Mouse (Mus musculus) B cell, adult 2 months (primary cell): ENCODE measurements around the gene Itpr2.
A peak's percentile ranks its signal among the peaks of the same experiment; 100 is the strongest.

Experiments used
- DNase-seq, 2 experiments: peaks; one replicate each; pipeline ENCODE4 v3.0.0; 2022

Itpr2 gene

DNA sequence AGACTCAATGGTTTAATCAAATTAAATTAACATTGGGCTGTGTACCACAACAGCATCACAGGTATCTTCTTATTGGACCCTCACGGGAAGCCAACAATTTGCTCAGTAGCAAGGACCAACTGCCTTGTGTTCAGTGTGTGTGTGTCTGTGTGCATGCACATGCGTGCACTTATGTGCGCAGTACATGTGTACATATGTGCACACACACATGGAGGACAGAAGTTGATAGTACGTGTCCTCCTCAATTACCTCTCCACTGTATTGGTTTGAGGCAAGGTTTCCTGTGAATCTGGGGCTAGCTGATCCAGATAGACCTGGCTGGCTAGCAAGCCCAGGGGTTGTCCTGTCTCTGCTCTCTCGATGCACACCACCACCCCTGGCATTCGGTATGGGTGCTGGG is 246.4 kb downstream of the Itpr2 start:
- no peak for DNase-seq

DNA sequence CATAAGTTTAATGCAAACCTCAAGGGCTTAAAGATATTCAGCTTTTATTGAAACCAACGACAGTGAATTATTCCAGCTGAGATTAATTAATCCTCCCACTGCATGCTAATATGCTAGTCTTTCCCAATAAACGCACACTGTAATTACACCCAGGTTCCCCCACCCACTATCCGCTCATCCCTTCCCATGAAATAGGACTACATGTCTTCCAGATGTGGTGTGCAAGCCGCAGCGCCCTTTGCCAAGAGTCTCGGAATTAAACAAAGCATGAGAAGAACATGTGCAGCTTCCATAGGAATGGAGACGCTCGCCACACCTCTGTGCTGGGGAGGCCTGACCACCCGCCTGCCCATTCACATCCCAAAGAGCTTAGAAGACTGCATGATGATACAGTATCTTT is 247.1 kb downstream of the Itpr2 start:
- DNase-seq: no peak

DNA sequence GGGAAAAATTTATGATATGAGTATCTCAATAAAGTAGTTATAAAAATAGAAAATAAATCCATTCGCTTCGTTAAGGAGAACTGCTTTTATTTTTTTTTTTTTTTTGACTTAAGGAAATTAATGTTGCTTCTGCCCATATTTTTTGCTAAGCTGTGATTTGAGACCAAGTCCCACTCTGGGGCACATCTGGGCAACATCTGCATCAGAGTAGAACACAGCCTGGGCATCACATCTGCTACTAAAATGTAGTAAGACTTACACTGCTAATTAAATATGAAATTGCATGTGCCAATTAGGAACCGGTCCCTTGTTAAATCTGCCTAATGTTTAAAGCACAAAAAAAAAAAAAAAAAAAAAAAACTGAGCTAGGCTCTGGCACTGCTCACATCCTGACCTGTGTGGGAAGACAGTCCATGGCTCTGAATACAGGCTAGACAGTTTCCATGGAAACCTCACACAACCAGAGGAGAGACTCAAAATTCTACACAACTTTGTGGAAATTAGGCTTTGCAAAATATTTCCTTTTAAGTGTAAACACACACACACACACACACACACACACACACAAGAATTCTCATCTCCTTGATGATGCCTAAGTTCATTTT is 247.7 kb downstream of the Itpr2 start:
- no peak for DNase-seq

DNA sequence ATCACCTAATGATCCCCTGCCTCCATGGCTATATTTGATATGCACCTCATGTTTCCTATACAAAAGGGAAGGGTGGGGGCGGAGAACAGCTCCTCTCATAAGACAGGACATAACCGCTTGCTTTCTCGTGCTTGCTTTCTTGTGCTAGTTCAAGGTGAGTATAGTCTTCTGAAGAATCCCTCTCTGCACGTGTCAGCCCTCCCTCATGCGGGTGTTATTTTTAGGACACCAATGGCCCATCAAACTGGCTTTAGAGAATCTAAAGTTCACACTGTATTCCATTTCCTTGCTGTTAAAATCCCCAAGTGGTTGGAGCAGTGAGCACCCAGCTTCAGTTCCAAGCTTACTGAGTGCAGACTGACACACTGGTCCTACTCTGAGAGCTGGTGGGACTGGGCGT is 252.9 kb downstream of the Itpr2 start:
- no peak for DNase-seq

DNA sequence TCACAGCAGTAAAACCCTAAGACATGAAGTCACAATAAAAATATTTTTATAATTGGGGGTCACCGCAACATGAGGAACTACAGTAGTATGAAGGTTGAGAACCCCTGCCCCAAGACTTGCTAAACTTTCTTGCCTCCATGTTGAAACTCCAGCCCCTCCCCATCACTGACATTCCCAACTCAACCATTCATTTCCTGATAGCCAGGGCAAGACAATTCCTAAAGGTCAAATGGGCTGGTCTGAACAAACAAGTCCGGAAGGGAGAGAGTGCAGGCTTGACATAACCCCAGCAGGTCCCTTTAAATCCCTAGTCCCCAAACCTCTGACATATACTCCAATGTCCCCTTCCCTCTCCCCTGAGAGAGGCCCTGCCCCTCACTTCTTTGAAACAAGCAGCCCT is 253.7 kb downstream of the Itpr2 start:
- DNase-seq: no peak

DNA sequence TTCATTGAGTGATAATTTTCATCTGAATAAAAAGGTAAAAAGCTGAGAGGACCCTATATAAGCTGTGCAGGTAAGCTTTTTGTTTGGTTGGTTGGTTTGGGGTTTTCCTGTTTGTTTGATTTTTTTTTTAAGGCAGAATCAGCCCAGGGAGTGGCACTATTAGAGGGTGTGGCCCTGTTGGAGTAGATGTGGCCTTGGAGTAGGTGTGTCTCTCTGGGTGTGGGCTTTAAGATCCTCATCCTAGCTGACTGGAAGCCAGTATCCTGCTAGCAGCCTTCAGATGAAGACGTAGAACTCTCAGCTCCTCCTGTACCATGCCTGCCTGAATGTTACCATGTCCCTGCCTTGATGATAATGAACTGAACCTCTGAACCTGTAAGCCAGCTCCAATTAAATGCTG is 254.1 kb downstream of the Itpr2 start:
- DNase-seq: no peak

DNA sequence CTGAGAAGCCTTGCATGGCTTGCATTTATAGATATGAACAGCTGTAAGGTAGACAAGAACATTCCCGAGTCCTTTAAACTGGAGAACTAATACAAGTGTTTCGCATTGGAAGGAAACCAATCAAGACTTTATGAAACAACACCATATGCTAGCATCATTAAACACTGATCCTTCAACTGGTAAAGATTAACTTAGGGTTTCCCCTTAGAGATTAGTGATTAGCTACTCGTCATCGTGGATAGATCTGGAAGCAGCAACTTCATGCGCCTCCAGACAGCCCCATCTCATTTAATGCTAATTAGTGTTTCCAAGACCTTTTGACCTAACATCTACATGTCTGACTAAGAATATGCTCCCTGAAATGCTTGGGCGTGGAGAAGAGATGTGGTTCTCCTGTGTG is 255.7 kb downstream of the Itpr2 start:
- DNase-seq: no peak

DNA sequence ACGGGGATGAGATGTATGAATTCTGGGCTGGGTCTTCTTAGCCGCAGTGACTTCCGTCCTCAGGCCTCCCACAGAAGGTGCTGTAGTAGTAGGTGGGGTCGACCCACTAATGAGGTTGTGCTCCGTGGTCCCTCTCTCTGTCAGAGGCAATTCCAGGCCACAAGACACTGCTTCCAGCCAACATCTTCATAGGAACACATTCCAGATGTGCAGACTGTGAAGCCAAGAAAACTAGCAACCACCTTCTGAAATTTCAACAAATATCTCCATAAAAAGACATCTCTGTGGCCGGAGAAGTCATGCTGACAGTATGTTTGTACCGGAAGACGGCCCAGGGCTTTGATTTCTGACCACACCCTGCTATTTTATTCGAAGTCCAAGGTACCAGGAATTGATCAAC is 256.1 kb downstream of the Itpr2 start:
- DNase-seq: no peak

DNA sequence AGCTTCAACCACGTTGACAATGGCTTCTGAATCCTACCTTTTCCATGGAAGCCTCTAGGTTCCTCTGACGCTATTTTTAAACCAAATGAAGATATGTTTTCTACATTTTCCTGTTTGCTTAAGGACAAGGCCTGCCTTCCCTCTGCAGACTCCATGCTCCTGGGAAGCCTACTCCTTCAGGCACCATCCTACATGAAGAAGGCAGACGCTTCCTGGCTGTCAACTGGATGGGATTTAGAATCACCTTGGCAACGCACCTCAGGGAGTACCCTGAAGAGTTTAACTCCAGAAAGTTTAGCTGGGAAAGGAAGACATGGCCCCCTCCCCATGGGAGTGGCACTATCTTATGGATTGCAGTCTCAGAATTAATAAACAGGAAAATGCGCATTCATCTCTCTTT is 259.0 kb downstream of the Itpr2 start:
- DNase-seq: no peak

DNA sequence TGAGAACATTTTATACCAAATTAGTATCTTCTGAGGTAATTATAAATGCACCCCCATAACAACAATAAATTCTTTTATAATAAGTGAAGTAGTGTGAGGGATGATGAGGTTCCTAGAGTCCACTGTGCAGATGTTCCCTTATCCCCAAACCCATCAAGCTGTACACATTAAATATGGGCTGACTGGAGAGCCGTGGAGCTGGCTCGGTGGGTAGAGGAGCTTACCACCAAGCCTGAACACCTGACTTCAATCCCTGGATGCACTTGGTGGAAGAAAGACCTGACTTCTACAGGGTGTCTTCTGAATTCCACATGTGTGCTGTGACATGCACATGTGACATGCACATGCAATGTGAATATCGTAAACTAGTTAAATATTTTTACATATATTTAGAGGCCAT is 260.7 kb downstream of the Itpr2 start:
- no peak for DNase-seq

DNA sequence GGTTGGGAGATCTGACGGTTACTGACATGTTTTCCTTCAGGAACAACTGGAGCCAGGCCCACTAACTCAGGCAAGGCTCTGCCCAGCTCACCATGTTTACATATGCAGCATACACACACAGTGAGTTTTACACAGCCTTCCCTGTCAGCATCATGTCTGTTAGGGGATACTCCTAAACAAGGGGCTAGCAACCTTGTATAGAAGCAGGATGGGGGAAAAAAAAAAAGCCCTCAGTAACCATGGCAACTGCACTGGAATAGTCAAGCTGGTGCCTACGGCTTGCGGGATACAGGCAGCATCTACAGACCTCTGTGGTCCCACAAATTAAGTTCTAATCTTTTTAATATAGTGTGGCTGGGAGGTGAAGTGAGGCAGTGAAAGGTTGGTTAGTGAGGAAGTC is 266.9 kb downstream of the Itpr2 start:
- DNase-seq: no peak

DNA sequence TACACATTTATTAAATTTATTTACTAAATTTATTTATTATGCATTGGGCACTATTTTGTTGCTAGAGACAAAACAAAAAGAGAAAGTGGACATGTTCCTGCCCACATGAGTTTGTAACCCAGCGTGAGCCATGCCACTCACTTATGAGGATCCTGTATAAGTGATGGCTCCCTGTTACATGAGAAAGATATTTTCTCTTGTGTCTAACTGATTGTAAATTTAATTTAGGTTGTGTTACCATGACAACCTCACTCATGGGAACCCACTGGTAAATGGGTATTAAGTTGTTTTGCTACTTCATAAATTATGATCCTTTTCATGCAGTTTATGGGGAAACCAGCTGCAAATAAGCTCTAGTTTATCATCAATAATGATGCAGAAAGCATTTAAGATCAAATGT is 267.6 kb downstream of the Itpr2 start:
- DNase-seq: no peak

DNA sequence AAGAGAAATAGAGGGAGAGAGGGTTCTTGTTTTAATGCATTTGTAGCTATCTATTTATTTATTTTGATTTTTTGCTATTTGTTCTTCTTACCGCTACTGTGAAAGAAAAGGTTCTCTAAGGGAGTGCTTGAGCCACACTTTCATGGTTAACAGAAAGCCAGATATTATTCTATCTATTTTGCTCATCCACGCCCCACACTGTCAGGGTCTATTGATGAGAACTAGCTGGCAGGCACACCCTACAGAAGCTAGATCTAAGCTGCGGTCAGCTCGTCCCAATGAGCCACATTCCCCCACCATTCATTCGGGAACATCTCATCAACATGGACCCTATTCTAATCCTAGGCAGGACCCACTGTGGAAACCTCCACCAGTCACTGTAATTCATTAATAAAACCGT is 271.1 kb downstream of the Itpr2 start:
- DNase-seq: no peak

DNA sequence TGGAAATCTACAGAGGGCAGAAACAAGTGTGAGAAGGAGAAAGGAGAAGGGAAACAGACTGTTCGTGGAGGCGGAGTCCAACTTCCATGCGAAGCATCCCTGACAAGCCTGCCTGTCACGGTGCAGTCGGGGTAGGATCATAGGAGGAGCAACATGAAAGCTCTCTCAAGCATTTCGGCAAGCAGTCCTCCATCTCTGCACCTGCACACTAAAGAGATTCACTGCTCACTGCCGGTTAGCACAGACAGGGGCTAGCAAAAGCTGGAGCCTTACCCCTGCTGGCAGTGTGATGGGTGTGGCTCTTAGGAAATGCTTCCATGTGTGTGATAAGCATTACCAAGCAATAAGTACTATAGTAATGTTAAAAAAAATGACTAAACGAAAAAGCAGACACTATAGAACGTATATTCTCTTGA is 271.6 kb downstream of the Itpr2 start:
- DNase-seq: no peak

DNA sequence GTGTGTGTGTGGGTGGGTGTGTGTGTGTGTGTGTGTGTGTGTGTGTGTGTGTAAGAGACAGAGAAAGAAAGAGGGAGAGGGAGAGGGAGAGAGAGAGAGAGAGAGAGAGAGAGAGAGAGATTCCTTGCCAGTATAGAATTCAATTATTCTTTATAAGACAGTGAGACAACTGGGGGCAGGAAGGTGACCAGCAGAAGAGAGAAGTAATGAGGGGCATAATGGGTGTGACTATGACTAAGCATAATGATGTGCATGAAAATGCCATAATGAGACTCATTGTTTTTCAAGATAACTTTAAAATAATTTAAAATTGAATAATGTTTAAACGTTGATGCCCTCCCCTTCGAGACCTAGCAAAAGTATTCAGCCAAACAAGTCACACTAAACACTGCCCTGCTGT is 272.1 kb downstream of the Itpr2 start:
- no peak for DNase-seq

DNA sequence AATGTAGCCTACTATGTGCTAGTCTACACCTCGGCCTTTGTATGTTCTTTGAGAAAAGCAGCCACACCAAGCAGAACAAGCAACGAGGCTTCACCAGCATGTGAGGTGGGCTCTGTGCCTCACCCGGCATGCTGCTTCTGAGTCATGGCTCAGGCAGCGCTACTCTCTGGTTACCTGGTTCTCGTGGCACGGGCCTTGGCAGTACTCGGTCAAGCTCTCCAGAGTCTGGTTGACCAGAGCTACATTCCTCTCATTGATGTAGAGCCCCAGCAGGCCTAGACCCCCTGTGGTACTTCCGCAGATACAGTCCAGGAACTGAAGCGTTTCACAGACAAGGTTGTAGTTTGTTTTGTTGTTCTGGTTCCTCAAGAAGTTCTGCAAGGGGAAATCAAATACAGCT is 272.5 kb downstream of the Itpr2 start:
- DNase-seq: no peak

DNA sequence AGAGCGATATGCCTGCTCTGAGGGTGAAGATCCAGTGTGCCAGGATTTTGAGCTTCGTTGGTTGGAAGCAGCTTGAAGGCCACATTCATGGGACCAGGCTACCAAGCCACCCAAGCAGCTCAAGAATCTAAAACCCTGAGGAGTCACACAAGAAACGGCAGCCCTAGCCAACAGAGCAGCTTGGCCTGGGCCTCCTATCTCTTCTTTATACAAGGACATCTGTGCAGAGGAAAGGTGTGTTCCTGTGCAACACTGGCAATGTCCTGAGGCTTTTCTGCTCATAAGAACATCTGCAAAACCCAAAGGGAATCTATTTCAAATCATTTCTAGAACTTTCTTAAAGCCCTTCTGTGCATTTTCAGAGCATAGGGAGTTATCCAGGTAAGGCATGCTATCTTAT is 274.0 kb downstream of the Itpr2 start:
- DNase-seq: no peak

DNA sequence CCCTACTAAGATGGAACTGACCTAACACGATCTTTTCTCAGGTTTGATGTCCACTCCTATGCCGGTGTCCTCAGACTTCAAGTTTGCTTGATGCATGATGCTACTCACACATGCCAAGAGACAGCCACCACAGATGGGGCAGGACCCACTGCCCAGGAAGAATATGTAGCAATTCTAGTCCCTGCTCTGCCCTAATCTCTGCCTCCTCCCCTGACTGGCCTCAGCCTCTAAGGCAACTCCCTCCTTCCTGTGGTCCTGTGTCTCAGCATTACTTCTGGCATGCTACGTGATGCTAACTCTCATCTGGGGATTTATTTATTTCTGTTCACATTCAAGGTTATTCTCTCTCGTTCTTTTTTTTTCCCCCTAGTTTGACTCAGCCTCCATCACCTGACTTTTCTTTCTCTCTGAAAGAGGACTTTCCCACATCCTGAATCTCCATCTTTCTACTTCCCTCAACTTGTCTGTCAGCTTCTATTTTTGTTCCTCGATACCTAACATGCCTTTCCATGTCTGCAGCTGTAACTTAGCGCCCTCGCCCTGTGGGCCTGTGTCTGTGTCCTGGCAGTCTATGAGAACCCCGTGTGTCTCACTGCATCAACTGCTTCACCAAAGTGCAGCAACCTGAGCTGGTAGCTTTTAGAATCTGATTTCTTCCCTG is 279.5 kb downstream of the Itpr2 start:
- DNase-seq: peak in 1 of 2 experiments; percentile 15

DNA sequence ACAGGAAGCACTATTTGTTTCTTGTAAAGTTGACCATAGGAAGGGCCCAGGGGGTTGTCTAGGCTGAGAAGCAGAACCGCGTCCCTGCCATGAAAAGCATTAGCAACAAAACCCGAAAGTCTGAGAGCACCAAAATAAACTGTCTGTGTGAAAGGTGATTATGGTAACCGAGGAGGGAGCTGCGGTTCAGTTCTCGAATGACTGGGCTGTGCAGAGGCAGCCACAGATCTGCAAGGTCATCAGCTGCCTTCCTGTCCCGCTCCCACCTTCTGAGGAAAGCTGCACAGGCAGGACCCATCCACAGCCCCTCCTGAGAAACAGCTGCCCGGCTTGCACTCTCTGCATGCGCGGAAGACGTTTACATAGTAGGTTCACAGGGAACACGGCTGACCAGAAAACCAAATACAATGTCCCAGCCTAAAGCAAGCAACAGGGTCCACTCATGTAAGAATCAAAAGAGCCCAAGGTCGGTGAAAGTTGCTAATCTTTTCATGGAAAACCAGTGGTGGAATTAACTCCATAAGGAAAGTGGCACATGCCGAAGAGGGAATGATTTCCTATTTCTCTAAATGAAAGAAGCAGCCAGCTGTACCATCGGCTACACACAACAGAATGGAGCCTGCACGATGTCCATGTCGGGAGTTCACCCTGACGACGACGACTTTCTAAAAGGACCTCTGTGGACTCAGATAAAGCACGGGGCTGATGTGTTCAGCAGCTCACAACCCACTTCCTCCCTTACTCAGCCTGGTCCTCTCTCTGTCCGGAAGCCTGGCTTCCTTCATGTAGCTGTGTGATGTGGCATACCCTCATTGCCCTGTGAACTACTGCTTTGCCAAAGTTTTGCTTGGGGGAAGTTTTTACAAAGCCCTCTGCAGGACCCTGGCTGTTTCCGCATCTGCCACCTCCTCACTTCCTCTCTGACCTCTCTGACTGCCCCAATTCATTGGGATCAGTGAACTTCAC is 280.4 kb downstream of the Itpr2 start:
- peak; percentile 61 to 64 for DNase-seq

DNA sequence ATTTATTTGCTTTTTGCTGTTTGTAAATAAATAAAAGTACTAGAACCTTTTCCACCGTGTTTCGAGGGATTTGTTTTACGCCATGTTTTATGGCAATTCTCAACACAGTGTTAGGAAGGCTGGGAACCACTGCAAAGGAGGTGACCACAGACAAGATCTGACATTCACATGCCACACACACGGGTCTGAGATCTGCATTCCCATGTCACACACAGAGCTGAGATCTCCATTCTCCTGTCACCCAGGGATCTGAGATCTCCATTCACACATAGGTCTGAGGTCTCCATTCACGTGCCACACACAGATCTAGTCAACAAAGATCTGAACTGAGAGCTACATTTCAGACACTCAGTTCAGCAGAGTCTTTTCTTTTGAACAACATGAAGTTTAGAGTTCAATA is 282.0 kb downstream of the Itpr2 start:
- no peak for DNase-seq

DNA sequence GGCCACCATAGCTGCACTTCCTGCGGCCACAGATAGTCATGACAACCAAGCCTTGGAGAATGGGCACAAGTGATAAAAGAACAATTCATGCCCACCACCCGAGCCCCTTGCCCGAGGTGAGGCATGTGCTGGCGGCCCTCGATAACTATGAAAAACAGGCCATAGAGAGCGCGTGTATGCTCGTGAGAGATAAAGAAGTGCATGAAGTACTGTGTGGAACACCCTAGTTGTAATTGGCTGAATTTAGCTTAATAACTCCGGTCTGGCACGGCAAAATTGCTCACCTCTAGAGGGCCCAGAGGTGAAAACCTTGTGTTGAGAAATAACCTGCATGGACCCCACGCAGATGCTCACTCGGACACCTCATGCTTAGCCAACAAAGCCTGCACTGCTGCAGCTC is 282.5 kb downstream of the Itpr2 start:
- DNase-seq: no peak

DNA sequence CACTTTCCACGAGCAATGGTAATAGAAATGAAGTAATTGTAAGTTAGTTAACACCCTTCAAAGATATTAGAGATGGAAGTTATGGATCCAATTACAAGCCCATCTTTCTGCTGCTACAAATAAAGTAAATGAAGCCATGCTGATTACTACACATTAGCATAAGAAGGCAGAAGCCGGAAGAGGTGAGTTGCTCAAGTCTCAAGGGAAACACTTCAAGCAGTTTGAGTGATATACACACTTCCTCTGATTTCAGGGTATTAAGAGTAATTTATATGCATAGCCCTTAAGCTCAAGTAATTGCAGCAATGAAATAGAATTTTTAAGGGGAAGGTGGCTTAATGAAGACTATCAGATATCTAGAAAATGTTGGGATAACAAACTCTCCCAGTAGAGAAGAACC is 286.7 kb downstream of the Itpr2 start:
- DNase-seq: peak in 1 of 2 experiments; percentile 24

DNA sequence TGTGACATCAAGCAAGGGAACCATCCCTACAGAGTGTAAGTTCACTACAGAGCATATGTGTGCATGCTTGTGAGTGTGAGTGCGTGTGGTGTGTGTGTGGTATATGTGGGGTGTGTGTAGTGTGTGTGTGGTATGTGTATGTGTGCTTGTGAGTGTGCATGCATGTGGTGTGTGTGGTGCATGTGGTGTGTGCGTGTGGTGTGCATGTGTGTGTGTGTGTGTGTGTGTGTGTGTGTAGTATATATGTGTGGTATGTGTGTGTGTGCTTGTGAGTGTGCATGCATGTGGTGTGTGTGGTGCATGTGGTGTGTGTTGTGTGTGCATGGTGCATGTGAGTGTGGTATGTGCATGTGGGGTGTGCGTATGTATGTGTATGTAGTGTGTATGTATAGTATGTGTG is 289.7 kb downstream of the Itpr2 start:
- no peak for DNase-seq

DNA sequence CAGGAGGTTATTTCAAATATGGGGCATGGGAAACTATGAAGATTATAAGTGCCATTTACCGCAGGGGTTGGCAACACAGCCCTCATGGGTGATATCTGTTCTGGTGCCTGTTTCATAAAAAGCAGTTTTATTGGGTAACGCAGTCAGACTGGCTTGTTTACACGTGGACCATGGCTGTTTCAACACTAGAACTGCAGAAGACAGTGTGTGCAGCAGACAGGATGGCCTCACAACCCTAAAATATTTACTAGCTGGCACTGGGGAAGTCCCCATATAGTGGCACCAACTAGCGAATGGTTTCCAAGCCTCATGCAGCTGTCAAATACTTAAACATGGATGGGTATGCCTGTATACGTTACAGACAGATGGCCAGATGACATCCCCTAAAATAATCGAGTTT is 290.8 kb downstream of the Itpr2 start:
- DNase-seq: no peak
